Mouse (Mus musculus) CH12.LX (cell line): Measurements from ENCODE around the gene Os9. TPM values are rescaled to one million over a fixed set of nuclear protein-coding genes. Genes with fewer than 3 reads are reported as not detected.

Experiments used
- DNase-seq: peaks from one replicate; pipeline ENCODE4 v3.0.0-alpha.2; 2013; ENCODE audit errors: extremely low read depth
- H3K27ac ChIP-seq: 2 replicates; pipeline ENCODE4 v1.5.1; 2012; ENCODE audit warnings: low read depth, mild to moderate bottlenecking, control low read depth, moderate library complexity; ENCODE audit not compliant: insufficient read depth
- H3K27me3 ChIP-seq: replicated peaks from 2 replicates; pipeline ENCODE3; 2012; ENCODE audit warnings: inconsistent platforms
- H3K36me3 ChIP-seq, 2 experiments: replicated peaks in 1 of 2; 2 replicates each; pipeline versions ENCODE3 to v1.6.1; 2012; ENCODE audit warnings: inconsistent platforms in 1 of 2, low read length in 1 of 2, mild to moderate bottlenecking in 1 of 2, mixed read lengths in 1 of 2, moderate library complexity in 1 of 2; ENCODE audit not compliant: control insufficient read depth in 1 of 2, insufficient read depth in 1 of 2
- H3K4me1 ChIP-seq, 2 experiments: 2 replicates each; pipeline ENCODE4 v1.6.1; 2012; ENCODE audit warnings: inconsistent platforms in 1 of 2, moderate library complexity in 1 of 2; ENCODE audit not compliant: insufficient read depth in 2 of 2, control insufficient read depth in 1 of 2
- H3K4me2 ChIP-seq: 2 replicates; pipeline ENCODE4 v1.6.1; 2012; ENCODE audit warnings: low read depth, mild to moderate bottlenecking, control low read depth; ENCODE audit not compliant: poor library complexity, insufficient read depth, severe bottlenecking
- H3K4me3 ChIP-seq, 3 experiments: fragments of 150-350 bp in 1 of 3; sonication (generic) in 1 of 3; replicated peaks in 1 of 3; 2 replicates each; pipeline versions ENCODE3 to v1.5.1; 2011 to 2012; ENCODE audit warnings: low read depth in 2 of 3, low read length in 2 of 3, mild to moderate bottlenecking in 2 of 3, moderate library complexity in 2 of 3, control low read depth in 1 of 3, improper control_type of control experiment in 1 of 3, inconsistent platforms in 1 of 3, mixed read lengths in 1 of 3; ENCODE audit not compliant: poor library complexity in 1 of 3
- H3K79me2 ChIP-seq: replicated peaks from 2 replicates; pipeline ENCODE4 v1.6.1; 2012; ENCODE audit warnings: mild to moderate bottlenecking, moderate library complexity; ENCODE audit not compliant: control insufficient read depth, poor library complexity, insufficient read depth, severe bottlenecking; ENCODE audit errors: extremely low read depth
- H3K9ac ChIP-seq: 2 replicates; pipeline ENCODE4 v1.6.1; 2012; ENCODE audit warnings: low read depth, mild to moderate bottlenecking, control low read depth, moderate library complexity; ENCODE audit not compliant: insufficient read depth
- H3K9me3 ChIP-seq: replicated peaks from 2 replicates; pipeline ENCODE3; 2012; ENCODE audit warnings: low read length, inconsistent platforms, mixed read lengths
- CHD1 ChIP-seq: IDR thresholded peaks from 2 replicates; pipeline ENCODE4 v1.6.1; 2012; ENCODE audit warnings: low read depth, low read length, improper control_type of control experiment, inconsistent platforms
- CTCF ChIP-seq, 2 experiments: IDR thresholded peaks in 1 of 2; conservative IDR thresholded peaks in 1 of 2; 2 replicates each; pipeline ENCODE4 v1.5.1; 2011 to 2012; ENCODE audit warnings: low read depth in 2 of 2, low read length in 2 of 2, improper control_type of control experiment in 1 of 2, inconsistent platforms in 1 of 2, mild to moderate bottlenecking in 1 of 2, moderate library complexity in 1 of 2
- ELF1 ChIP-seq: IDR thresholded peaks from 2 replicates; pipeline ENCODE4 v1.6.1; 2014; ENCODE audit warnings: low read depth, mild to moderate bottlenecking, inconsistent platforms, low read length, improper control_type of control experiment
- ETS1 ChIP-seq: conservative IDR thresholded peaks from 2 replicates; pipeline ENCODE4 v1.6.1; 2012; ENCODE audit warnings: low read depth, mild to moderate bottlenecking, inconsistent platforms, low read length, improper control_type of control experiment, moderate library complexity
- HCFC1 ChIP-seq: IDR thresholded peaks from 2 replicates; pipeline ENCODE4 v1.6.1; 2012; ENCODE audit warnings: low read depth, mild to moderate bottlenecking, inconsistent platforms, low read length, improper control_type of control experiment
- IRF4 ChIP-seq: IDR thresholded peaks from 2 replicates; pipeline ENCODE4 v1.6.1; 2014; ENCODE audit warnings: low read depth, mild to moderate bottlenecking, inconsistent platforms, low read length, improper control_type of control experiment
- KAT2A ChIP-seq: IDR thresholded peaks from 2 replicates; pipeline ENCODE4 v1.6.1; 2012; ENCODE audit warnings: low read length, improper control_type of control experiment, inconsistent platforms; ENCODE audit not compliant: insufficient replicate concordance
- MAX ChIP-seq: IDR thresholded peaks from 2 replicates; pipeline ENCODE4 v1.6.1; 2011; ENCODE audit warnings: low read length, improper control_type of control experiment
- MAZ ChIP-seq: IDR thresholded peaks from 2 replicates; pipeline ENCODE4 v1.6.1; 2012; ENCODE audit warnings: low read depth, mild to moderate bottlenecking, inconsistent platforms, low read length, improper control_type of control experiment, moderate library complexity
- MEF2A ChIP-seq: IDR thresholded peaks from 2 replicates; pipeline ENCODE4 v1.6.1; 2014; ENCODE audit warnings: low read depth, mild to moderate bottlenecking, inconsistent platforms, low read length, improper control_type of control experiment, borderline replicate concordance
- NRF1 ChIP-seq: IDR thresholded peaks from 2 replicates; pipeline ENCODE4 v1.6.1; 2014; ENCODE audit warnings: low read depth, mild to moderate bottlenecking, inconsistent platforms, low read length, improper control_type of control experiment, moderate library complexity
- PAX5 ChIP-seq: IDR thresholded peaks from 2 replicates; pipeline ENCODE4 v1.6.1; 2012; ENCODE audit warnings: low read length, inconsistent platforms, mixed read lengths
- POLR2AphosphoS2 ChIP-seq: IDR thresholded peaks from 2 replicates; pipeline ENCODE4 v1.6.1; 2011; ENCODE audit warnings: low read depth, low read length, improper control_type of control experiment
- RAD21 ChIP-seq: IDR thresholded peaks from 2 replicates; pipeline ENCODE4 v1.6.1; 2011; ENCODE audit warnings: low read depth, mild to moderate bottlenecking, low read length, improper control_type of control experiment, moderate library complexity
- RCOR1 ChIP-seq: conservative IDR thresholded peaks from 2 replicates; pipeline ENCODE4 v1.6.1; 2012; ENCODE audit warnings: low read depth, mild to moderate bottlenecking, inconsistent platforms, low read length, improper control_type of control experiment
- SIN3A ChIP-seq: IDR thresholded peaks from 2 replicates; pipeline ENCODE4 v1.6.1; 2012; ENCODE audit warnings: low read length, improper control_type of control experiment, inconsistent platforms
- SMC3 ChIP-seq: IDR thresholded peaks from 2 replicates; pipeline ENCODE4 v1.6.1; 2011; ENCODE audit warnings: low read depth, low read length, improper control_type of control experiment
- ZKSCAN1 ChIP-seq: IDR thresholded peaks from 2 replicates; pipeline ENCODE4 v1.6.1; 2012; ENCODE audit warnings: low read depth, inconsistent platforms, low read length, improper control_type of control experiment, borderline replicate concordance
- ZMIZ1 ChIP-seq: IDR thresholded peaks from 2 replicates; pipeline ENCODE4 v1.6.1; 2012; ENCODE audit warnings: low read depth, mild to moderate bottlenecking, inconsistent platforms, low read length, improper control_type of control experiment
- dilution Hi-C: fragments of 300-500 bp; cut with MboI; formaldehyde crosslinking; loops from 2 replicates; pipeline ENCODE4 v1.14.3; 2020; ENCODE audit warnings: low sequenced_read_pairs; ENCODE audit not compliant: extremely low pct_unique_long_range_greater_than_20kb, extremely low pct_ligation_motif_present
- in situ Hi-C: fragments of 300-500 bp; cut with MboI; formaldehyde crosslinking; loops from 3 replicates; pipeline ENCODE4 v1.14.3; 2019; ENCODE audit warnings: low sequenced_read_pairs, low pct_ligation_motif_present, low pct_unique_long_range_greater_than_20kb, mixed read lengths
- polyA plus RNA-seq: library from polyadenylated mRNA; unstranded; fragments of >175 nt; gene quantifications from 2 replicates; pipeline ENCODE4 v1.2.1, GENCODE M21; 2012; ENCODE audit warnings: low read depth; ENCODE audit not compliant: insufficient read length
- total RNA-seq, 2 experiments: library from RNA; depleted of rRNA; stranded (reverse); fragments of 300-350 nt in 1 of 2; fragments of >200 nt in 1 of 2; gene quantifications; 2 replicates each; pipeline ENCODE4 v1.2.3; 2012 to 2014

Gene Os9
- total and polyA plus RNA-seq, 3 experiments: 42.8 to 82.7 (median 61.9) TPM

GRCm38 (mm10) chr10:127137896-127138295 is 17.0 kb upstream of the Os9 start:
- TF ChIP-seq POLR2AphosphoS2 (no peak), MAX (no peak)
- no peaks in the 10 kb centered on the region for H3K27me3 ChIP-seq
- H3K9ac ChIP-seq: no peak overlapping the region
- peaks cover 7 to 39% of the 10 kb centered on the region in 2 experiments for H3K4me1 ChIP-seq
- no peak overlapping the region for H3K27ac ChIP-seq
- H3K79me2 ChIP-seq: no peaks in the 10 kb centered on the region
- H3K9me3 ChIP-seq: no peaks in the 10 kb centered on the region
- DNase-seq: no peak
- H3K36me3 ChIP-seq: no peaks in the 10 kb centered on the region
- in situ Hi-C loops: no loop called here
- dilution Hi-C loops: no loop called here
- no peak overlapping the region for H3K4me3 ChIP-seq
- H3K4me2 ChIP-seq: no peak overlapping the region

GRCm38 (mm10) chr10:127136510-127136909 is 15.6 kb upstream of the Os9 start:
- no peak overlapping the region for H3K4me3 ChIP-seq
- no peak for TF ChIP-seq MEF2A
- no peak for TF ChIP-seq PAX5
- no peak for TF ChIP-seq CTCF (conservative IDR thresholded peaks at IDR 0.05 in 1 of 2, IDR thresholded peaks at IDR 0.05 in 1 of 2; ENCODE audit: low read depth in 2 of 2, low read length in 2 of 2)
- no peak for TF ChIP-seq RAD21
- no peak for TF ChIP-seq ETS1
- no peak for TF ChIP-seq ZMIZ1
- TF ChIP-seq ELF1: no peak
- TF ChIP-seq SMC3: no peak
- TF ChIP-seq NRF1: no peak
- TF ChIP-seq CHD1: no peak
- no peak for TF ChIP-seq KAT2A
- no peak for TF ChIP-seq RCOR1
- no peak for TF ChIP-seq MAZ
- TF ChIP-seq IRF4: no peak
- no peak for TF ChIP-seq ZKSCAN1
- TF ChIP-seq SIN3A: no peak
- no peak for TF ChIP-seq HCFC1
- H3K9ac ChIP-seq: no peak overlapping the region
- DNase-seq: no peak
- H3K4me2 ChIP-seq: no peak overlapping the region
- dilution Hi-C loops (no loop called here), in situ Hi-C loops (no loop called here)
- no peaks in the 10 kb centered on the region for H3K36me3 ChIP-seq
- H3K9me3 ChIP-seq: no peaks in the 10 kb centered on the region
- H3K4me1 ChIP-seq: peaks cover 6 to 36% of the 10 kb centered on the region in 2 experiments
- H3K79me2 ChIP-seq: no peaks in the 10 kb centered on the region
- no peaks in the 10 kb centered on the region for H3K27me3 ChIP-seq
- H3K27ac ChIP-seq: no peak overlapping the region
